ENCODE assay signal across 30 mouse cellular contexts in the genomic region with DNA sequence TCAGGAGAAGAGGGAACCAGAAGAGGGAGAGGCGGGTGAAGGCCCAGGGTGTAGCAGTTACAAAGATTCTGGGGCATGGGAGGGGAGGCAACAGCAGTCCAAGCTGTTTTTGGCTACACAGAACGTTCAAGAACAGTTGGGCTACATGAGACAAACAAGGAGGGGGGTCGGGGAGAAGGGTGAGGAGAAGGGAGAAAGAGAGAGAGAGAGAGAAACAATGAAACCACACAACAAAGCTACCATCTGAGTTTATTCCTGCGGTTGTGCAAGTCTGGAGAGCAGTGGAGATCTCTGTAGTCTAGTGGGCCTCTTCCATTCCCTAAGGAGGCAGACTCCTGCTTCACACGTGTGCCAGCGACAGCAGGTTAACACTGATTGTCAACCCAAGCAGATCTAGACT. TPM values are rescaled to one million over a fixed set of nuclear protein-coding genes. Genes with fewer than 3 reads are reported as not detected.
DNase-seq lines count a peak whose midpoint lies in the region; ATAC-seq and TF ChIP-seq lines count a peak whose summit lies in the region.
"Had no signal": no experiment of that assay in that cellular context is flagged by ENCODE, and none has a peak within 500 bp of the region (broad histone marks: within the 10 kb centered on the region; RNA-seq: fewer than 3 reads in every experiment).

No protein-coding gene starts in this region.

- TF ChIP-seq CTCF in heart, adult 2 months (IDR thresholded peaks at IDR 0.05), result no peak

- H3K9ac ChIP-seq in heart, adult 2 months (ENCODE audit: low read depth, low read length), result no peak overlapping the region
- H3K9ac ChIP-seq in kidney, embryonic 14.5 days (ENCODE audit: low read depth, low read length), result no peak overlapping the region
- no peak overlapping the region for H3K9ac ChIP-seq in liver, embryonic 11.5 days (ENCODE audit: low read depth, low read length)
- H3K9ac ChIP-seq: embryonic facial prominence, embryonic 15.5 days; hindbrain, embryonic 14.5 days had no signal

- no peak overlapping the region for H3K4me2 ChIP-seq in kidney, embryonic 14.5 days (replicated peaks; ENCODE audit: low read depth, low read length)
- no peak overlapping the region for H3K4me2 ChIP-seq in liver, embryonic 11.5 days
- H3K4me2 ChIP-seq: embryonic facial prominence, embryonic 15.5 days; heart, embryonic 11.5 days; hindbrain, embryonic 14.5 days had no signal

- no peak for DNase-seq in heart, embryonic 10.5 days (ENCODE audit: low spot score)
- no peak for DNase-seq in heart, adult 2 months
- no peak for DNase-seq in kidney, postnatal 25 days
- DNase-seq in liver, embryonic 11.5 days (ENCODE audit: low spot score), result no peak
- DNase-seq in liver, result no peak
- DNase-seq: adrenal gland, postnatal 10 days; B cell, adult 2 months; cerebellum, adult 11 months; cerebellum, adult 8-10 months; cerebellum, postnatal 14 days; embryo, embryonic 11 days; gastrocnemius, adult 2 months; gastrocnemius, postnatal 25 days; heart, postnatal 10 days had no signal

- ATAC-seq in kidney, embryonic 14.5 days (ENCODE audit: low FRiP score, low TSS enrichment), result no peak
- ATAC-seq in liver, embryonic 11.5 days (replicated peaks; ENCODE audit: low FRiP score), result no peak
- ATAC-seq in megakaryocyte, adult 5-6 weeks (ENCODE audit: poor library complexity, severe bottlenecking), result no peak
- ATAC-seq: CD4-positive, CD25-positive, alpha-beta regulatory T cell, adult 4 months; forebrain, embryonic 14.5 days had no signal

- H3K27ac ChIP-seq in heart, embryonic 10.5 days, result 0 out of 2 replicates have a peak overlapping the region, but pooled peaks have one; percentile 30
- no peak overlapping the region for H3K27ac ChIP-seq in heart, adult 2 months
- H3K27ac ChIP-seq in kidney, embryonic 14.5 days (ENCODE audit: low read depth, low read length), result peak overlapping the region; percentile 7; the same call in 1 of the 2 replicates
- H3K27ac ChIP-seq in liver, embryonic 11.5 days (ENCODE audit: low read depth, low read length), result 0 out of 2 replicates have a peak overlapping the region, but pooled peaks have one; percentile 33
- H3K27ac ChIP-seq: embryonic facial prominence, embryonic 15.5 days; forebrain, embryonic 10.5 days; gastrocnemius, adult 2 months; hindbrain, embryonic 10.5 days; hindbrain, embryonic 14.5 days had no signal

- H3K4me1 ChIP-seq in heart, embryonic 10.5 days, result peaks cover 29% of the 10 kb centered on the region
- no peaks in the 10 kb centered on the region for H3K4me1 ChIP-seq in heart, adult 2 months (ENCODE audit: control insufficient read depth, insufficient read depth, low read length)
- H3K4me1 ChIP-seq in kidney, embryonic 14.5 days (ENCODE audit: control insufficient read depth, insufficient read depth, low read length), result peaks cover 7% of the 10 kb centered on the region; the same call in 1 of the 2 replicates
- H3K4me1 ChIP-seq in liver, embryonic 11.5 days (replicated peaks; ENCODE audit: control insufficient read depth, insufficient read depth, low read length), result peaks cover 17% of the 10 kb centered on the region
- H3K4me1 ChIP-seq in megakaryocyte, embryonic 14.5 days, result peaks cover 64% of the 10 kb centered on the region

- H3K4me3 ChIP-seq in heart, embryonic 10.5 days, result no peak overlapping the region
- H3K4me3 ChIP-seq in heart, adult 2 months, result no peak overlapping the region
- no peak overlapping the region for H3K4me3 ChIP-seq in kidney, embryonic 14.5 days (ENCODE audit: low read length)
- no peak overlapping the region for H3K4me3 ChIP-seq in liver, embryonic 11.5 days (ENCODE audit: low read depth, low read length)
- peak overlapping the region; percentile 43 for H3K4me3 ChIP-seq in megakaryocyte, embryonic 14.5 days (replicated peaks)
- H3K4me3 ChIP-seq: embryonic facial prominence, embryonic 15.5 days; erythroblast, embryonic 14.5 days; forebrain, embryonic 10.5 days; gastrocnemius, adult 2 months; hindbrain, embryonic 10.5 days had no signal

- H3K27me3 ChIP-seq in heart, embryonic 10.5 days (ENCODE audit: insufficient read depth, poor library complexity, severe bottlenecking), result peaks cover 38% of the 10 kb centered on the region
- H3K27me3 ChIP-seq in heart, adult 2 months (ENCODE audit: control insufficient read depth, insufficient read depth, low read length), result peaks cover 7% of the 10 kb centered on the region
- H3K27me3 ChIP-seq in kidney, embryonic 14.5 days (ENCODE audit: control insufficient read depth, insufficient read depth, low read length), result peaks cover 10% of the 10 kb centered on the region
- peaks cover 20% of the 10 kb centered on the region for H3K27me3 ChIP-seq in liver, embryonic 11.5 days (replicated peaks; ENCODE audit: control insufficient read depth, insufficient read depth, low read length)
- peaks cover 24% of the 10 kb centered on the region for H3K27me3 ChIP-seq in megakaryocyte, embryonic 14.5 days (replicated peaks)

- TF ChIP-seq POLR2A in heart, adult 2 months (IDR thresholded peaks at IDR 0.05; ENCODE audit: insufficient read depth, low read depth, low read length), result no peak

- WGBS in heart, embryonic 10.5 days, result 74% methylated on average over 6 of the region's 6 CpGs
- WGBS in heart, adult 2 months, result 65% methylated on average over 6 of the region's 6 CpGs
- WGBS in kidney, embryonic 14.5 days, result 76% methylated on average over 6 of the region's 6 CpGs
- WGBS in liver, embryonic 11.5 days, result 65% methylated on average over 6 of the region's 6 CpGs

- no peaks in the 10 kb centered on the region for H3K36me3 ChIP-seq in heart, embryonic 10.5 days
- no peaks in the 10 kb centered on the region for H3K36me3 ChIP-seq in heart, adult 2 months (ENCODE audit: control insufficient read depth, insufficient read depth, low read length)
- H3K36me3 ChIP-seq in kidney, embryonic 14.5 days (ENCODE audit: control insufficient read depth, insufficient read depth, low read length), result no peaks in the 10 kb centered on the region
- no peaks in the 10 kb centered on the region for H3K36me3 ChIP-seq in liver, embryonic 11.5 days (ENCODE audit: control insufficient read depth, insufficient read depth, low read length)
- H3K36me3 ChIP-seq in megakaryocyte, embryonic 14.5 days (replicated peaks; ENCODE audit: low read length), result peaks cover 4% of the 10 kb centered on the region
- H3K36me3 ChIP-seq: embryonic facial prominence, embryonic 15.5 days; forebrain, embryonic 10.5 days; G1E; hindbrain, embryonic 10.5 days had no signal

- no peaks in the 10 kb centered on the region for H3K79me2 ChIP-seq in heart, adult 2 months (replicated peaks; ENCODE audit: control insufficient read depth, insufficient read depth, low read length)

- no peak for TF ChIP-seq EP300 in heart, adult 2 months (IDR thresholded peaks at IDR 0.05; ENCODE audit: insufficient read depth, low read depth, low read length)

- H3K9me3 ChIP-seq in heart, embryonic 10.5 days, result no peaks in the 10 kb centered on the region
- H3K9me3 ChIP-seq in kidney, embryonic 14.5 days (ENCODE audit: control insufficient read depth, low read length), result no peaks in the 10 kb centered on the region
- no peaks in the 10 kb centered on the region for H3K9me3 ChIP-seq in liver, embryonic 11.5 days (ENCODE audit: control insufficient read depth, low read length)
- no peaks in the 10 kb centered on the region for H3K9me3 ChIP-seq in megakaryocyte, embryonic 14.5 days
- H3K9me3 ChIP-seq: embryonic facial prominence, embryonic 15.5 days; forebrain, embryonic 10.5 days; G1E; hindbrain, embryonic 10.5 days had no signal

- intact Hi-C loops in heart, adult 2 months (cut with DNase I), result no loop called here

RNA-seq across cellular contexts. Expression of a gene that starts 4.7 kb away (rescaled TPM):
- polyA plus RNA-seq in heart, embryonic 10.5 days (2016; fragmentation: Nextera tagmentation; extraction: Ambion mirVana), result 0.37 and 0.97 TPM in 2 replicates
- under 1 TPM in 1 of 2 experiments, not detected in 1; 0.16 TPM for total RNA-seq in heart, adult 2 months (2021)
- 0.29 and 0.51 TPM in 2 replicates for polyA plus RNA-seq in heart, adult 2 months (2012; rRNA removed)
- 8.2 and 11.2 TPM in 2 replicates for polyA plus RNA-seq in kidney, embryonic 14.5 days (2014; fragmentation: Nextera tagmentation; extraction: Ambion mirVana)
- 0.53 and 1.1 TPM in 2 replicates for polyA plus RNA-seq in liver, embryonic 11.5 days (2014; fragmentation: Nextera tagmentation; extraction: Ambion mirVana)
- 1.3 TPM in 1 of 2 replicates, not detected in the other for polyA plus RNA-seq in megakaryocyte, embryonic 14.5 days (2012; ENCODE audit: insufficient read depth, low replicate concordance)
- total RNA-seq in megakaryocyte, adult 5-6 weeks (2015), result 1.7 and 1.8 TPM in 2 replicates
- 0.57 and 0.99 TPM in 2 replicates for total RNA-seq in megakaryocyte, adult 5-6 weeks (2017)
- total RNA-seq: common myeloid progenitor, adult 5-6 weeks; G1E; gastrocnemius, adult 2 months; gastrocnemius, postnatal 25 days; granulocyte monocyte progenitor cell, adult 5-6 weeks had no signal
- polyA plus RNA-seq: erythroblast, embryonic 14.5 days; forebrain, embryonic 14.5 days; G1E had no signal

RNA-seq across cellular contexts. Expression of a gene that starts 11.3 kb away (rescaled TPM):
- 71.9 and 75.6 TPM in 2 replicates for polyA plus RNA-seq in heart, embryonic 10.5 days (2016; fragmentation: Nextera tagmentation; extraction: Ambion mirVana)
- 10 to 100 TPM; 27.0 to 29.7 TPM for total RNA-seq in heart, adult 2 months (2021)
- polyA plus RNA-seq in heart, adult 2 months (2012; rRNA removed), result 51.6 and 53.7 TPM in 2 replicates
- polyA plus RNA-seq in kidney, embryonic 14.5 days (2014; fragmentation: Nextera tagmentation; extraction: Ambion mirVana), result 98.7 and 111 TPM in 2 replicates
- 68.1 and 71.0 TPM in 2 replicates for polyA plus RNA-seq in liver, embryonic 11.5 days (2014; fragmentation: Nextera tagmentation; extraction: Ambion mirVana)
- 199 and 226 TPM in 2 replicates for polyA plus RNA-seq in megakaryocyte, embryonic 14.5 days (2012; ENCODE audit: insufficient read depth, low replicate concordance)
- 47.1 and 48.5 TPM in 2 replicates for total RNA-seq in megakaryocyte, adult 5-6 weeks (2015)
- 42.8 and 68.8 TPM in 2 replicates for total RNA-seq in megakaryocyte, adult 5-6 weeks (2017)

RNA-seq across cellular contexts. Expression of a gene that starts 12.4 kb away (rescaled TPM):
- not detected in 2 replicates for polyA plus RNA-seq in heart, embryonic 10.5 days (2016; fragmentation: Nextera tagmentation; extraction: Ambion mirVana)
- total RNA-seq in heart, adult 2 months (2021), result under 1 TPM; 0.14 to 0.18 TPM
- polyA plus RNA-seq in heart, adult 2 months (2012; rRNA removed), result 0.12 TPM in 1 of 2 replicates, not detected in the other
- 0.16 and 0.27 TPM in 2 replicates for polyA plus RNA-seq in kidney, embryonic 14.5 days (2014; fragmentation: Nextera tagmentation; extraction: Ambion mirVana)
- polyA plus RNA-seq in liver, embryonic 11.5 days (2014; fragmentation: Nextera tagmentation; extraction: Ambion mirVana), result 0.23 and 0.30 TPM in 2 replicates
- not detected in 2 replicates for polyA plus RNA-seq in megakaryocyte, embryonic 14.5 days (2012; ENCODE audit: insufficient read depth, low replicate concordance)
- not detected in 2 replicates for total RNA-seq in megakaryocyte, adult 5-6 weeks (2015)
- total RNA-seq in megakaryocyte, adult 5-6 weeks (2017), result 0.11 TPM in 1 of 2 replicates, not detected in the other
- total RNA-seq: common myeloid progenitor, adult 5-6 weeks; G1E; gastrocnemius, adult 2 months had no signal
- polyA plus RNA-seq: brain, embryonic 14.5 days; CD4-positive, CD25-positive, alpha-beta regulatory T cell, adult 4 months; embryonic facial prominence, embryonic 11.5 days; erythroblast, embryonic 14.5 days; forebrain, embryonic 10.5 days; forebrain, embryonic 14.5 days; G1E; heart, embryonic 11.5 days; hindbrain, embryonic 10.5 days had no signal

RNA-seq across cellular contexts. Expression of a gene that starts 14.7 kb away (rescaled TPM):
- polyA plus RNA-seq in heart, embryonic 10.5 days (2016; fragmentation: Nextera tagmentation; extraction: Ambion mirVana), result 19.0 and 19.4 TPM in 2 replicates
- 100 to 1,000 TPM; 159 to 191 TPM for total RNA-seq in heart, adult 2 months (2021)
- polyA plus RNA-seq in heart, adult 2 months (2012; rRNA removed), result 227 and 281 TPM in 2 replicates
- 26.5 and 30.9 TPM in 2 replicates for polyA plus RNA-seq in kidney, embryonic 14.5 days (2014; fragmentation: Nextera tagmentation; extraction: Ambion mirVana)
- 6.2 and 7.0 TPM in 2 replicates for polyA plus RNA-seq in liver, embryonic 11.5 days (2014; fragmentation: Nextera tagmentation; extraction: Ambion mirVana)
- 1.8 and 16.4 TPM in 2 replicates for polyA plus RNA-seq in megakaryocyte, embryonic 14.5 days (2012; ENCODE audit: insufficient read depth, low replicate concordance)
- 1.5 and 2.0 TPM in 2 replicates for total RNA-seq in megakaryocyte, adult 5-6 weeks (2015)
- 2.8 and 3.9 TPM in 2 replicates for total RNA-seq in megakaryocyte, adult 5-6 weeks (2017)
- polyA plus RNA-seq: G1E had no signal

RNA-seq across cellular contexts. Expression of a gene that starts 16.7 kb away (rescaled TPM):
- polyA plus RNA-seq in heart, embryonic 10.5 days (2016; fragmentation: Nextera tagmentation; extraction: Ambion mirVana), result 16.8 and 20.7 TPM in 2 replicates
- total RNA-seq in heart, adult 2 months (2021), result 10 to 100 TPM; 17.4 to 18.1 TPM
- 69.8 and 85.9 TPM in 2 replicates for polyA plus RNA-seq in heart, adult 2 months (2012; rRNA removed)
- 8.6 and 17.1 TPM in 2 replicates for polyA plus RNA-seq in kidney, embryonic 14.5 days (2014; fragmentation: Nextera tagmentation; extraction: Ambion mirVana)
- 21.9 and 24.0 TPM in 2 replicates for polyA plus RNA-seq in liver, embryonic 11.5 days (2014; fragmentation: Nextera tagmentation; extraction: Ambion mirVana)
- 105 and 345 TPM in 2 replicates for polyA plus RNA-seq in megakaryocyte, embryonic 14.5 days (2012; ENCODE audit: insufficient read depth, low replicate concordance)
- total RNA-seq in megakaryocyte, adult 5-6 weeks (2015), result 19.6 and 23.1 TPM in 2 replicates
- total RNA-seq in megakaryocyte, adult 5-6 weeks (2017), result 91.4 and 111 TPM in 2 replicates
